8 mouse cellular contexts compared by ENCODE assay signal in genomic region chr13:75707821-75708636, GRCm38 (mm10). TPM values are rescaled to one million over a fixed set of nuclear protein-coding genes. Genes with fewer than 3 reads are reported as not detected.
DNase-seq lines count a peak whose midpoint lies in the region; ATAC-seq and TF ChIP-seq lines count a peak whose summit lies in the region.

No protein-coding gene starts in this region.

- H3K27ac ChIP-seq in ES-E14 (ENCODE audit: insufficient read depth, low read depth, low read length, poor library complexity, severe bottlenecking): peak overlapping the region; percentile 74
- peak overlapping the region; percentile 89 for H3K27ac ChIP-seq in hindbrain, embryonic 10.5 days
- H3K27ac ChIP-seq in lung, postnatal 0 days (ENCODE audit: low read length): peak overlapping the region; percentile 90

- no peak for TF ChIP-seq EP300 in lung, postnatal 0 days (IDR thresholded peaks at IDR 0.05)

- peak; percentile 65 for ATAC-seq in lung, postnatal 0 days

- H3K4me3 ChIP-seq in ES-E14 (ENCODE audit: insufficient read depth in 1 of 2, low read depth in 1 of 2, low read length in 2 of 2, poor library complexity in 1 of 2, severe bottlenecking in 1 of 2): peak overlapping the region; percentile 93 to 96
- peak overlapping the region; percentile 79 for H3K4me3 ChIP-seq in hindbrain, embryonic 10.5 days
- H3K4me3 ChIP-seq in lung, postnatal 0 days (ENCODE audit: low read depth, low read length): peak overlapping the region; percentile 89

- in situ Hi-C loops in ES-E14 (cut with MboI; ENCODE audit: low sequenced_read_pairs in 2 of 2, unreplicated experiment in 2 of 2): no loop called here

- under 1% methylated on average over 83 of the region's 83 CpGs for WGBS in hindbrain, embryonic 10.5 days
- under 1% methylated on average over 53 of the region's 83 CpGs for WGBS in lung, postnatal 0 days

- H3K27me3 ChIP-seq in hindbrain, embryonic 10.5 days (ENCODE audit: insufficient read depth, poor library complexity, severe bottlenecking): peaks cover 15% of the 10 kb centered on the region
- no peaks in the 10 kb centered on the region for H3K27me3 ChIP-seq in lung, postnatal 0 days (replicated peaks; ENCODE audit: insufficient read depth, low read length)

- H3K9me3 ChIP-seq in ES-E14 (ENCODE audit: control insufficient read depth, insufficient read depth, low read depth, low read length): no peaks in the 10 kb centered on the region
- no peaks in the 10 kb centered on the region for H3K9me3 ChIP-seq in hindbrain, embryonic 10.5 days
- H3K9me3 ChIP-seq in lung, postnatal 0 days (ENCODE audit: low read length): no peaks in the 10 kb centered on the region

- no peak for TF ChIP-seq CTCF in lung, postnatal 0 days (IDR thresholded peaks at IDR 0.05)

- 0 out of 2 replicates have a peak, but pooled peaks cover 3% of the 10 kb centered on the region for H3K36me3 ChIP-seq in ES-E14 (ENCODE audit: control insufficient read depth, insufficient read depth, low read length, poor library complexity, severe bottlenecking)
- H3K36me3 ChIP-seq in hindbrain, embryonic 10.5 days: no peaks in the 10 kb centered on the region
- no peaks in the 10 kb centered on the region for H3K36me3 ChIP-seq in lung, postnatal 0 days (ENCODE audit: insufficient read depth, low read length)

- H3K4me2 ChIP-seq in lung, postnatal 0 days (replicated peaks; ENCODE audit: low read depth, low read length): peak overlapping the region; percentile 64

- peak overlapping the region; percentile 85 for H3K9ac ChIP-seq in ES-E14 (ENCODE audit: insufficient read depth, low read depth, low read length, poor library complexity, severe bottlenecking)
- peak overlapping the region; percentile 78 for H3K9ac ChIP-seq in lung, postnatal 0 days (replicated peaks; ENCODE audit: low read depth)

- H3K4me1 ChIP-seq in ES-E14 (ENCODE audit: control insufficient read depth in 2 of 2, insufficient read depth in 2 of 2, low read length in 2 of 2, poor library complexity in 1 of 2): peaks cover 4 to 13% of the 10 kb centered on the region in 2 experiments; a peak in 3 of 4 replicates
- H3K4me1 ChIP-seq in hindbrain, embryonic 10.5 days (replicated peaks): peaks cover 22% of the 10 kb centered on the region
- peaks cover 2% of the 10 kb centered on the region; the same call in 1 of the 2 replicates for H3K4me1 ChIP-seq in lung, postnatal 0 days (ENCODE audit: insufficient read depth, low read depth, low read length)

- no peak for DNase-seq in ES-E14 (ENCODE audit: low read depth, low spot score)
- peak; percentile 10 for DNase-seq in cerebellum, adult 8-10 months
- peak; percentile 26 for DNase-seq in forelimb bud, embryonic 11.5 days (ENCODE audit: low read depth, low spot score)
- peak; percentile 58 for DNase-seq in hindbrain, embryonic 10.5 days (ENCODE audit: low spot score)
- DNase-seq in layer of hippocampus, adult 9-11 months: peak; percentile 52
- peak; percentile 63 for DNase-seq in lung, postnatal 0 days (ENCODE audit: low spot score)
- peak; percentile 42 for DNase-seq in ovary, postnatal 10 days (ENCODE audit: low spot score)
- DNase-seq in thymus, postnatal 0 days (ENCODE audit: low spot score): peak; percentile 34

TF ChIP-seq in ES-E14, 5 proteins besides CTCF, POLR2A, EP300 and RAD21:
- no peak for TF ChIP-seq ZC3H11A (IDR thresholded peaks at IDR 0.05; ENCODE audit: borderline replicate concordance, low read depth, low read length)
- TF ChIP-seq HCFC1 (IDR thresholded peaks at IDR 0.05; ENCODE audit: borderline replicate concordance, insufficient read depth, low read length): no peak
- no peak for TF ChIP-seq CHD2 (IDR thresholded peaks at IDR 0.05; ENCODE audit: low read depth, low read length)
- no peak for TF ChIP-seq ZNF384 (IDR thresholded peaks at IDR 0.05; ENCODE audit: low read depth, low read length)
- TF ChIP-seq MAFK (IDR thresholded peaks at IDR 0.05; ENCODE audit: insufficient read depth, low read depth, low read length): no peak

RNA-seq across cellular contexts. Expression of gene Ell2, which starts 1.5 kb away (rescaled TPM):
- total RNA-seq in ES-E14 (2012; rRNA removed): 21.4 and 26.7 TPM in 2 replicates
- polyA plus RNA-seq in hindbrain, embryonic 10.5 days (2016; fragmentation: Nextera tagmentation; extraction: Ambion mirVana): 3.9 and 8.1 TPM in 2 replicates
- 6.1 and 7.0 TPM in 2 replicates for polyA plus RNA-seq in lung, postnatal 0 days (2015; fragmentation: Nextera tagmentation; extraction: Ambion mirVana)
- polyA plus RNA-seq in thymus, postnatal 0 days (2015; fragmentation: Nextera tagmentation; extraction: Ambion mirVana): 4.8 and 5.3 TPM in 2 replicates
